Comparison of ENCODE assay signal across 9 mouse cellular contexts in the genomic region with DNA sequence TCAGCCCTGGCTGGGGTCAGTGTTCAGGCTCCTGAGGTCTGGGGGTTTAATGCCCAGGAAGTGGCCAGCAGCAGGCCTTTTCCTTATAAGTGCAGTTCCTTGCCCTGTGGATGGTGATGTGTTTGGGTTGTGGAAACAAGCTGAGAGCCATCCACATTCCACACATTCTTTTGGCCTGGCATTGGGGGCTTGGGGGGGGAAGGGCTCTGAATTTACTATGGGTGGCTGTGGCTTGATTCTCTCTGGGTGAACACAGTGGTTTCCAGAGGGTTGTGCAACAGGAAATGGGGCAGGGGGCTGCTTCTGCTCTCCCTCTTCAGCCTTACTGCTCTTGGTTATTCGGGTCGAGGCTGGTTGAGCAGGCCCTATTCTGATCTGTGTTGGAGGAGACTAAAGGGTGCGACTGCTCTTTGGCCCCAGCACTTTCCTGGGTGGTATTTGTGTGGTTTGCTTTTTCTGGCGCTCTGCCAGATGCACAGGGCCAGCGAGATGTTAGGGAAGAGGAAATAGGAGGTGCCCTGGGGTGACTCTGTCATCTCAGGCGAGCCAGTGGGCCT. TPM values are rescaled to one million over a fixed set of nuclear protein-coding genes. Genes with fewer than 3 reads are reported as not detected.
DNase-seq lines count a peak whose midpoint lies in the region; TF ChIP-seq lines count a peak whose summit lies in the region.
"Had no signal": no experiment of that assay in that cellular context is flagged by ENCODE, and none has a peak within 500 bp of the region (broad histone marks: within the 10 kb centered on the region; RNA-seq: fewer than 3 reads in every experiment).

No protein-coding gene starts in this region.

- 27% methylated on average over 6 of the region's 6 CpGs for WGBS in limb, embryonic 10.5 days

- DNase-seq in adrenal gland, postnatal 10 days: peak; percentile 57
- no peak for DNase-seq in adrenal gland, postnatal 4 days (ENCODE audit: low spot score in 2 of 2)
- DNase-seq in CD4-positive helper T cell, adult 2 months (ENCODE audit: low read depth, low spot score): peak; percentile 30
- DNase-seq in limb, embryonic 10.5 days (ENCODE audit: low spot score): peak; percentile 45
- DNase-seq in mesoderm, embryonic 11.5 days (ENCODE audit: low read depth, low spot score): peak; percentile 77
- no peak for DNase-seq in B cell, adult 2 months
- no peak for DNase-seq in left cerebral cortex, adult 2 months (ENCODE audit: extremely low spot score in 1 of 2, low spot score in 2 of 2)

- H3K27ac ChIP-seq in embryonic fibroblast, embryonic 13.5 days (ENCODE audit: insufficient read depth, low read length): peak overlapping the region; percentile 39
- peak overlapping the region; percentile 86 for H3K27ac ChIP-seq in limb, embryonic 10.5 days
- no peak overlapping the region for H3K27ac ChIP-seq in left cerebral cortex, adult 2 months

- H3K4me3 ChIP-seq in embryonic fibroblast, embryonic 13.5 days (ENCODE audit: insufficient read depth, low read length): no peak overlapping the region
- no peak overlapping the region for H3K4me3 ChIP-seq in limb, embryonic 10.5 days
- H3K4me3 ChIP-seq in left cerebral cortex, adult 2 months: no peak overlapping the region

- H3K4me1 ChIP-seq in embryonic fibroblast, embryonic 13.5 days (ENCODE audit: control insufficient read depth, insufficient read depth, low read length): peaks cover 30% of the 10 kb centered on the region
- H3K4me1 ChIP-seq in limb, embryonic 10.5 days: peaks cover 71% of the 10 kb centered on the region

- H3K27me3 ChIP-seq in limb, embryonic 10.5 days (ENCODE audit: low read depth, poor library complexity, severe bottlenecking): no peaks in the 10 kb centered on the region
- H3K27me3 ChIP-seq: CH12.LX had no signal

- H3K36me3 ChIP-seq in limb, embryonic 10.5 days: peaks cover 23% of the 10 kb centered on the region

- H3K9me3 ChIP-seq in limb, embryonic 10.5 days (replicated peaks): no peaks in the 10 kb centered on the region

- no peak for TF ChIP-seq POLR2A in embryonic fibroblast, embryonic 13.5 days (IDR thresholded peaks at IDR 0.05; ENCODE audit: low read depth, low read length)

- TF ChIP-seq CTCF in embryonic fibroblast, embryonic 13.5 days (IDR thresholded peaks at IDR 0.05; ENCODE audit: borderline replicate concordance, insufficient read depth, low read length): no peak
- no peak for TF ChIP-seq CTCF in left cerebral cortex, adult 2 months (IDR thresholded peaks at IDR 0.05)

- intact Hi-C loops in left cerebral cortex, adult 2 months (cut with DNase I): no loop called here

RNA-seq across cellular contexts. Expression of gene Sh3bp4, which starts 38.2 kb away (rescaled TPM):
- 10 to 100 TPM; 13.4 to 17.6 TPM for total RNA-seq in adrenal gland, postnatal 10 days (2021)
- 10 to 100 TPM; 19.2 to 22.6 TPM for total RNA-seq in adrenal gland, postnatal 4 days (2021)
- 19.8 and 21.7 TPM in 2 replicates for polyA plus RNA-seq in embryonic fibroblast, embryonic 13.5 days (2011; ENCODE audit: insufficient read length, low read depth, missing spikeins)
- 25.9 and 26.9 TPM in 2 replicates for polyA plus RNA-seq in limb, embryonic 10.5 days (2016; fragmentation: Nextera tagmentation; extraction: Ambion mirVana)
- total RNA-seq in left cerebral cortex, adult 2 months (2021): 10 to 100 TPM; 15.6 to 19.5 TPM
- total RNA-seq: CH12.LX had no signal

Comparison
In these comparisons a context has a peak if more than half of its experiments do, and no peak if none do; other contexts are left out.
1. DNase-seq: peak in adrenal gland, postnatal 10 days (single experiment), CD4-positive helper T cell, adult 2 months (single experiment), limb, embryonic 10.5 days (single experiment) and mesoderm, embryonic 11.5 days (single experiment); none in adrenal gland, postnatal 4 days (0 of 2), B cell, adult 2 months (0 of 2) and left cerebral cortex, adult 2 months (0 of 2).